Mouse (Mus musculus) erythroid progenitor cell, adult 5-6 weeks (primary cell): ENCODE measurements around the gene Slc38a11. TPM values are rescaled to one million over a fixed set of nuclear protein-coding genes. Genes with fewer than 3 reads are reported as not detected.

ENCODE experiments used
- total RNA-seq, 2 experiments: library from RNA; stranded (forward) in 1 of 2; stranded (reverse) in 1 of 2; fragments of 150-400 nt in 1 of 2; fragments of 186-747, 209-891 nt in 1 of 2; gene quantifications; 2 replicates each; pipeline versions ENCODE4 v1.2.3 to v1.2.4; 2015 to 2017; ENCODE audit warnings: low replicate concordance in 2 of 2

Gene Slc38a11
- total RNA-seq, 2 experiments from 2014 or later = not detected

Other genes starting within 250 kb of the Slc38a11 start
- gene Cobll1, start 124.6 kb downstream of the Slc38a11 start, total RNA-seq (2015; ENCODE audit: low replicate concordance) = 2.9 and 4.3 TPM in 2 replicates
- not detected in 2 replicates for gene Cobll1, start 124.6 kb downstream of the Slc38a11 start, total RNA-seq (2017; ENCODE audit: low replicate concordance)
- not detected in 2 replicates for gene Scn3a, start 203.6 kb upstream of the Slc38a11 start, total RNA-seq (2015; ENCODE audit: low replicate concordance)
- gene Scn3a, start 203.6 kb upstream of the Slc38a11 start, total RNA-seq (2017; ENCODE audit: low replicate concordance) = not detected in 2 replicates